Mouse (Mus musculus) adrenal gland, postnatal 14 days (tissue): ENCODE results near the gene Cuedc2. TPM values are rescaled to one million over a fixed set of nuclear protein-coding genes. Genes with fewer than 3 reads are reported as not detected.
A peak's percentile ranks its signal among the peaks of the same experiment; 100 is the strongest.

Source experiments
- DNase-seq: peaks from one replicate; pipeline ENCODE4 v3.0.0; 2021; ENCODE audit warnings: mixed read lengths
- long read RNA-seq, 2 experiments: library from polyadenylated mRNA; stranded (forward); transcript quantifications; one replicate each; pipeline ENCODE4 v2.0.0; 2021
- total RNA-seq: library from RNA; stranded (reverse); gene quantifications from 2 replicates; pipeline ENCODE4 v1.2.3, GENCODE M21; 2021

Gene Cuedc2
- total RNA-seq, result 71.8 and 77.5 TPM in 2 replicates
- long read RNA-seq, experiment 1, transcript Cuedc2-203 (9 exons, 1,790 nt), result minor isoform, 19 of 147 reads
- long read RNA-seq, experiment 1, transcript Cuedc2-211 (9 exons, 999 nt), result minor isoform, 11 of 147 reads
- long read RNA-seq, experiment 1, transcript Cuedc2-201 (9 exons, 1,833 nt), result major isoform, 39 of 147 reads
- long read RNA-seq, experiment 1, transcript Cuedc2-206 (10 exons, 1,164 nt), result minor isoform, 5 of 147 reads
- long read RNA-seq, experiment 1, partial matches to known transcripts, result 14 of 147 reads
- long read RNA-seq, experiment 1, other reads (novel, unspliced or antisense), result 52 of 147 reads
- long read RNA-seq, experiment 2, transcript Cuedc2-203 (9 exons, 1,790 nt), result minor isoform, 11 of 103 reads
- long read RNA-seq, experiment 2, transcript Cuedc2-201 (9 exons, 1,833 nt), result major isoform, 30 of 103 reads
- long read RNA-seq, experiment 2, transcript Cuedc2-206 (10 exons, 1,164 nt), result minor isoform, 5 of 103 reads
- long read RNA-seq, experiment 2, transcript Cuedc2-211 (9 exons, 999 nt), result minor isoform, 6 of 103 reads
- long read RNA-seq, experiment 2, partial matches to known transcripts, result 14 of 103 reads
- long read RNA-seq, experiment 2, other reads (novel, unspliced or antisense), result 32 of 103 reads

- DNase-seq, result peak; percentile 96
These were observed at the start of gene Cuedc2 for GRCm38 (mm10) chr19:46338331-46338936. Gene Cuedc2 (minus strand): TSS chr19:46338702.

- no peak for DNase-seq
These were observed 43.8 kb upstream of the Cuedc2 start for GRCm38 (mm10) chr19:46382275-46382674.

- DNase-seq, result no peak
These were observed 37.4 kb upstream of the Cuedc2 start for GRCm38 (mm10) chr19:46375891-46376290.

GRCm38 (mm10) chr19:46375489-46375888, 37.0 kb upstream of the Cuedc2 start:
- DNase-seq, result no peak

- no peak for DNase-seq
These were observed 36.1 kb upstream of the Cuedc2 start for GRCm38 (mm10) chr19:46374477-46375088.

- DNase-seq, result peak; percentile 83
These were observed 30.7 kb upstream of the Cuedc2 start for GRCm38 (mm10) chr19:46369204-46369603.

GRCm38 (mm10) chr19:46367798-46368590, 29.5 kb upstream of the Cuedc2 start:
- DNase-seq, result no peak

- no peak for DNase-seq
These were observed 24.9 kb upstream of the Cuedc2 start for GRCm38 (mm10) chr19:46363294-46364009.

- no peak for DNase-seq
These were observed 23.6 kb upstream of the Cuedc2 start for GRCm38 (mm10) chr19:46362104-46362503.

- no peak for DNase-seq
These were observed 19.9 kb upstream of the Cuedc2 start for GRCm38 (mm10) chr19:46358381-46358780.

- no peak for DNase-seq
These were observed 19.1 kb upstream of the Cuedc2 start for GRCm38 (mm10) chr19:46357344-46358280.

- DNase-seq, result peak; percentile 93
These were observed 18.2 kb upstream of the Cuedc2 start for GRCm38 (mm10) chr19:46356701-46357138.

GRCm38 (mm10) chr19:46350168-46350932, 11.8 kb upstream of the Cuedc2 start, which contains the start of gene 2310034G01Rik:
Gene 2310034G01Rik (minus strand): TSS chr19:46350302.
- no peak for DNase-seq

- no peak for DNase-seq
These were observed 11.0 kb upstream of the Cuedc2 start for GRCm38 (mm10) chr19:46349550-46349949.

- DNase-seq, result peak; percentile 91
These were observed 10.4 kb upstream of the Cuedc2 start for GRCm38 (mm10) chr19:46348761-46349458.

GRCm38 (mm10) chr19:46347936-46348668, 9.6 kb upstream of the Cuedc2 start:
- DNase-seq, result no peak

GRCm38 (mm10) chr19:46347146-46347545, 8.6 kb upstream of the Cuedc2 start:
- DNase-seq, result no peak
